Mouse (Mus musculus): ENCODE results near the gene Sema4c.

- no peak for TF ChIP-seq CTCF (IDR thresholded peaks at IDR 0.05; ENCODE audit: borderline replicate concordance, insufficient read depth, low read depth, low read length)
- 0 out of 2 replicates have a peak, but pooled peaks have one; percentile 9 for TF ChIP-seq POLR2A (IDR thresholded peaks at IDR 0.05; ENCODE audit: borderline replicate concordance, insufficient read depth, low read length)
Observed at GRCm38 (mm10) chr1:36552506-36552905, 5.6 kb downstream of the Sema4c start.
